Mouse (Mus musculus): ENCODE measurements around the gene Timm17a. TPM values are rescaled to one million over a fixed set of nuclear protein-coding genes. Genes with fewer than 3 reads are reported as not detected.

Gene Timm17a
- polyA plus RNA-seq (2016; fragmentation: Nextera tagmentation; extraction: Ambion mirVana), result 201 and 243 TPM in 2 replicates

GRCm38 (mm10) chr1:135313284-135314031 is at the start of gene Timm17a:
Timm17a (minus strand) TSS chr1:135313778.
- H3K9me3 ChIP-seq (replicated peaks), result no peaks in the 10 kb centered on the region
- WGBS, result under 1% methylated on average over 51 of the region's 51 CpGs
- peak within 1 kb of the TSS; percentile 98 for H3K27ac ChIP-seq

GRCm38 (mm10) chr1:135362115-135362514 is 48.5 kb upstream of the Timm17a start:
- no peak for DNase-seq (ENCODE audit: low spot score)
- no peaks in the 10 kb centered on the region for H3K27me3 ChIP-seq (ENCODE audit: low read depth, poor library complexity, severe bottlenecking)
- no peaks in the 10 kb centered on the region for H3K9me3 ChIP-seq (replicated peaks)
- no peak overlapping the region for H3K27ac ChIP-seq
- peaks cover 7% of the 10 kb centered on the region for H3K4me1 ChIP-seq
- no peak overlapping the region for H3K4me3 ChIP-seq
- no peaks in the 10 kb centered on the region for H3K36me3 ChIP-seq

More at GRCm38 (mm10) chr1:135313284-135314031, at the start of gene Timm17a:
- peak within 1 kb of the TSS; percentile 94 for H3K4me3 ChIP-seq
- peaks cover 28% of the 10 kb centered on the region for H3K36me3 ChIP-seq
- peak; percentile 96 for DNase-seq (ENCODE audit: low spot score)
- no peaks in the 10 kb centered on the region for H3K27me3 ChIP-seq (ENCODE audit: low read depth, poor library complexity, severe bottlenecking)
- peaks cover 14% of the 10 kb centered on the region for H3K4me1 ChIP-seq

GRCm38 (mm10) chr1:135361491-135361890 is 47.9 kb upstream of the Timm17a start:
- no peaks in the 10 kb centered on the region for H3K9me3 ChIP-seq (replicated peaks)
- 86% methylated on average over 4 of the region's 4 CpGs for WGBS
- H3K36me3 ChIP-seq, result no peaks in the 10 kb centered on the region
- no peaks in the 10 kb centered on the region for H3K27me3 ChIP-seq (ENCODE audit: low read depth, poor library complexity, severe bottlenecking)
- peaks cover 7% of the 10 kb centered on the region for H3K4me1 ChIP-seq
- no peak overlapping the region for H3K27ac ChIP-seq
- H3K4me3 ChIP-seq, result no peak overlapping the region
- DNase-seq (ENCODE audit: low spot score), result no peak

GRCm38 (mm10) chr1:135359071-135359470 is 45.5 kb upstream of the Timm17a start:
- DNase-seq (ENCODE audit: low spot score), result peak; percentile 39
- Histone ChIP-seq H3K36me3 (no peaks in the 10 kb centered on the region), H3K27ac (peak overlapping the region; percentile 37), H3K4me1 (peaks cover 7% of the 10 kb centered on the region), H3K4me3 (no peak overlapping the region), H3K9me3 (replicated peaks) (no peaks in the 10 kb centered on the region), H3K27me3 (ENCODE audit: low read depth, poor library complexity, severe bottlenecking) (no peaks in the 10 kb centered on the region)
- WGBS, result 32% methylated on average over 2 of the region's 2 CpGs

- H3K4me3 ChIP-seq, result no peak overlapping the region
- no peak for DNase-seq (ENCODE audit: low spot score)
- no peaks in the 10 kb centered on the region for H3K27me3 ChIP-seq (ENCODE audit: low read depth, poor library complexity, severe bottlenecking)
- H3K36me3 ChIP-seq, result no peaks in the 10 kb centered on the region
- H3K4me1 ChIP-seq, result peaks cover 16% of the 10 kb centered on the region
- WGBS, result 78% methylated on average over 3 of the region's 3 CpGs
- H3K9me3 ChIP-seq (replicated peaks), result no peaks in the 10 kb centered on the region
- no peak overlapping the region for H3K27ac ChIP-seq
Measured at GRCm38 (mm10) chr1:135351953-135352352, 38.4 kb upstream of the Timm17a start.

GRCm38 (mm10) chr1:135347498-135348169 is 34.1 kb upstream of the Timm17a start:
- Histone ChIP-seq H3K27me3 (ENCODE audit: low read depth, poor library complexity, severe bottlenecking) (no peaks in the 10 kb centered on the region), H3K36me3 (no peaks in the 10 kb centered on the region), H3K4me1 (peaks cover 22% of the 10 kb centered on the region), H3K9me3 (replicated peaks) (no peaks in the 10 kb centered on the region), H3K4me3 (no peak overlapping the region), H3K27ac (no peak overlapping the region)
- WGBS, result 70% methylated on average over 4 of the region's 4 CpGs
- no peak for DNase-seq (ENCODE audit: low spot score)

- Histone ChIP-seq H3K27ac (no peak overlapping the region), H3K27me3 (ENCODE audit: low read depth, poor library complexity, severe bottlenecking) (no peaks in the 10 kb centered on the region), H3K9me3 (replicated peaks) (no peaks in the 10 kb centered on the region), H3K4me1 (peaks cover 22% of the 10 kb centered on the region), H3K36me3 (no peaks in the 10 kb centered on the region), H3K4me3 (no peak overlapping the region)
- 65% methylated on average over 3 of the region's 3 CpGs for WGBS
- DNase-seq (ENCODE audit: low spot score), result no peak
Measured at GRCm38 (mm10) chr1:135346891-135347290, 33.3 kb upstream of the Timm17a start.

- WGBS, result 64% methylated on average over 4 of the region's 4 CpGs
- no peak for DNase-seq (ENCODE audit: low spot score)
Measured at GRCm38 (mm10) chr1:135344026-135344425, 30.4 kb upstream of the Timm17a start.

GRCm38 (mm10) chr1:135341947-135342346 is 28.4 kb upstream of the Timm17a start:
- WGBS, result 88% methylated on average over 8 of the region's 8 CpGs
- Histone ChIP-seq H3K27ac (no peak overlapping the region), H3K4me1 (peaks cover 6% of the 10 kb centered on the region; the same call in 1 of the 2 replicates), H3K27me3 (ENCODE audit: low read depth, poor library complexity, severe bottlenecking) (no peaks in the 10 kb centered on the region), H3K9me3 (replicated peaks) (no peaks in the 10 kb centered on the region), H3K4me3 (no peak overlapping the region), H3K36me3 (no peaks in the 10 kb centered on the region)
- DNase-seq (ENCODE audit: low spot score), result no peak

More at GRCm38 (mm10) chr1:135344026-135344425, 30.4 kb upstream of the Timm17a start:
- peak overlapping the region; percentile 50; the same call in 1 of the 2 replicates for H3K27ac ChIP-seq
- no peaks in the 10 kb centered on the region for H3K36me3 ChIP-seq
- H3K4me3 ChIP-seq, result no peak overlapping the region
- peaks cover 20% of the 10 kb centered on the region for H3K4me1 ChIP-seq
- H3K9me3 ChIP-seq (replicated peaks), result no peaks in the 10 kb centered on the region
- H3K27me3 ChIP-seq (ENCODE audit: low read depth, poor library complexity, severe bottlenecking), result no peaks in the 10 kb centered on the region

- no peak overlapping the region for H3K4me3 ChIP-seq
- peaks cover 3% of the 10 kb centered on the region; the same call in 1 of the 2 replicates for H3K27me3 ChIP-seq (ENCODE audit: low read depth, poor library complexity, severe bottlenecking)
- no peaks in the 10 kb centered on the region for H3K36me3 ChIP-seq
- no peak for DNase-seq (ENCODE audit: low spot score)
- peaks cover 9% of the 10 kb centered on the region; the same call in 1 of the 2 replicates for H3K4me1 ChIP-seq
- 80% methylated on average over 6 of the region's 6 CpGs for WGBS
- H3K9me3 ChIP-seq (replicated peaks), result no peaks in the 10 kb centered on the region
- H3K27ac ChIP-seq, result no peak overlapping the region
Measured at GRCm38 (mm10) chr1:135330578-135330977, 17.0 kb upstream of the Timm17a start.

GRCm38 (mm10) chr1:135328368-135328767 is 14.8 kb upstream of the Timm17a start:
- no peak overlapping the region for H3K27ac ChIP-seq
- H3K4me1 ChIP-seq, result peaks cover 26% of the 10 kb centered on the region
- no peak for DNase-seq (ENCODE audit: low spot score)
- H3K9me3 ChIP-seq (replicated peaks), result no peaks in the 10 kb centered on the region
- no peak overlapping the region for H3K4me3 ChIP-seq
- H3K27me3 ChIP-seq (ENCODE audit: low read depth, poor library complexity, severe bottlenecking), result peaks cover 10% of the 10 kb centered on the region; the same call in 1 of the 2 replicates
- WGBS, result 62% methylated on average over 5 of the region's 5 CpGs
- H3K36me3 ChIP-seq, result no peaks in the 10 kb centered on the region

GRCm38 (mm10) chr1:135325934-135326333 is 12.4 kb upstream of the Timm17a start:
- WGBS, result 84% methylated on average over 2 of the region's 2 CpGs
- H3K27ac ChIP-seq, result no peak overlapping the region
- H3K27me3 ChIP-seq (ENCODE audit: low read depth, poor library complexity, severe bottlenecking), result peaks cover 11% of the 10 kb centered on the region; the same call in 1 of the 2 replicates
- no peaks in the 10 kb centered on the region for H3K9me3 ChIP-seq (replicated peaks)
- peaks cover 28% of the 10 kb centered on the region for H3K4me1 ChIP-seq
- H3K36me3 ChIP-seq, result no peaks in the 10 kb centered on the region
- DNase-seq (ENCODE audit: low spot score), result no peak
- H3K4me3 ChIP-seq, result no peak overlapping the region

- Histone ChIP-seq H3K27me3 (ENCODE audit: low read depth, poor library complexity, severe bottlenecking) (peaks cover 11% of the 10 kb centered on the region; the same call in 1 of the 2 replicates), H3K9me3 (replicated peaks) (no peaks in the 10 kb centered on the region), H3K36me3 (no peaks in the 10 kb centered on the region), H3K4me1 (peaks cover 28% of the 10 kb centered on the region), H3K4me3 (peak within 1 kb of the TSS; percentile 29), H3K27ac (peak within 1 kb of the TSS; percentile 64)
- 12% methylated on average over 8 of the region's 8 CpGs for WGBS
- DNase-seq (ENCODE audit: low spot score), result peak; percentile 79
Measured at GRCm38 (mm10) chr1:135324571-135324970, 11.0 kb upstream of the Timm17a start, which contains the start of gene Lmod1. Lmod1 (plus strand) TSS chr1:135324807.
